Mouse (Mus musculus) mouse embryonic stem cell (cell line): Measurements from ENCODE around the gene Iqca.

Experiments used
- in situ Hi-C, 2 experiments: fragments of 300-500 bp; cut with MboI; formaldehyde crosslinking; loops; 1 replicate in 1 of 2; 3 replicates in 1 of 2; pipeline ENCODE4 v1.14.3; 2019 to 2020; ENCODE audit warnings: low sequenced_read_pairs in 2 of 2, low pct_unique_long_range_greater_than_20kb in 1 of 2, mixed read lengths in 1 of 2; ENCODE audit not compliant: unreplicated experiment in 1 of 2

The Iqca gene

GRCm38 (mm10) chr1:90086461-90086860 lies 66.7 kb downstream of the Iqca start:
- in situ Hi-C loops, result no loop called here

- in situ Hi-C loops, result no loop called here
Observed at GRCm38 (mm10) chr1:90085526-90086157, 67.6 kb downstream of the Iqca start.

- in situ Hi-C loops, result no loop called here
Observed at GRCm38 (mm10) chr1:90076291-90076690, 76.9 kb downstream of the Iqca start.

GRCm38 (mm10) chr1:90074779-90075178 lies 78.4 kb downstream of the Iqca start:
- in situ Hi-C loops, result loop anchor here in 1 of 2 experiments (25.0 kb wide), 1 partner anchor 513 kb away; no protein-coding TSS in a partner anchor

GRCm38 (mm10) chr1:90071812-90072580 lies 81.2 kb downstream of the Iqca start:
- in situ Hi-C loops, result loop anchor here in 1 of 2 experiments (25.0 kb wide), 1 partner anchor 515 kb away; no protein-coding TSS in a partner anchor

GRCm38 (mm10) chr1:90060599-90060998 lies 92.6 kb downstream of the Iqca start:
- in situ Hi-C loops, result loop anchor here (10.0 to 25.0 kb wide), 2 partner anchors 527 to 534 kb away; no protein-coding TSS in a partner anchor

- in situ Hi-C loops, result loop anchor here (10.0 to 25.0 kb wide), 2 partner anchors 527 to 535 kb away; no protein-coding TSS in a partner anchor
Observed at GRCm38 (mm10) chr1:90060054-90060453, 93.1 kb downstream of the Iqca start.

- in situ Hi-C loops, result loop anchor here in 1 of 2 experiments (25.0 kb wide), 1 partner anchor 532 kb away; no protein-coding TSS in a partner anchor
Observed at GRCm38 (mm10) chr1:90054991-90055390, 98.2 kb downstream of the Iqca start.

GRCm38 (mm10) chr1:90051347-90051746 lies 101.9 kb downstream of the Iqca start:
- in situ Hi-C loops, result loop anchor here in 1 of 2 experiments (25.0 kb wide), 1 partner anchor 536 kb away; no protein-coding TSS in a partner anchor

GRCm38 (mm10) chr1:90050046-90050739 lies 103.0 kb downstream of the Iqca start:
- in situ Hi-C loops, result loop anchor here in 1 of 2 experiments (25.0 kb wide), 1 partner anchor 537 kb away; no protein-coding TSS in a partner anchor

- in situ Hi-C loops, result no loop called here
Observed at GRCm38 (mm10) chr1:90028305-90028704, 124.9 kb downstream of the Iqca start.

GRCm38 (mm10) chr1:90026945-90027344 lies 126.3 kb downstream of the Iqca start:
- in situ Hi-C loops, result no loop called here

- in situ Hi-C loops, result no loop called here
Observed at GRCm38 (mm10) chr1:90020336-90020735, 132.9 kb downstream of the Iqca start.

GRCm38 (mm10) chr1:90018071-90018470 lies 135.1 kb downstream of the Iqca start:
- in situ Hi-C loops, result no loop called here

GRCm38 (mm10) chr1:90014446-90014845 lies 138.8 kb downstream of the Iqca start, which contains the start of gene Asb18:
Gene Asb18 (minus strand): TSS chr1:90014666.
- in situ Hi-C loops, result no loop called here

- in situ Hi-C loops, result no loop called here
Observed at GRCm38 (mm10) chr1:90013273-90013672, 139.9 kb downstream of the Iqca start.

- in situ Hi-C loops, result no loop called here
Observed at GRCm38 (mm10) chr1:90012850-90013249, 140.4 kb downstream of the Iqca start.

GRCm38 (mm10) chr1:90012168-90012567 lies 141.0 kb downstream of the Iqca start:
- in situ Hi-C loops, result no loop called here

- in situ Hi-C loops, result no loop called here
Observed at GRCm38 (mm10) chr1:90010077-90010476, 143.1 kb downstream of the Iqca start.
